Mouse (Mus musculus): ENCODE measurements around the gene Dscaml1. TPM values are rescaled to one million over a fixed set of nuclear protein-coding genes. Genes with fewer than 3 reads are reported as not detected.
A peak's percentile ranks its signal among the peaks of the same experiment; 100 is the strongest.

The Dscaml1 gene
- polyA plus RNA-seq, 1 experiment from 2014 or later, result 0.05 TPM

GRCm38 (mm10) chr9:45663386-45664315 is 237.2 kb downstream of the Dscaml1 start:
- no peaks in the 10 kb centered on the region for H3K9me3 ChIP-seq (replicated peaks)
- no peak overlapping the region for H3K9ac ChIP-seq
- H3K36me3 ChIP-seq, result no peaks in the 10 kb centered on the region
- WGBS, result 61% methylated on average over 16 of the region's 16 CpGs
- peaks cover 47% of the 10 kb centered on the region for H3K27me3 ChIP-seq (replicated peaks)
- H3K4me2 ChIP-seq, result no peak overlapping the region
- H3K27ac ChIP-seq (ENCODE audit: poor library complexity, severe bottlenecking), result no peak overlapping the region
- H3K4me3 ChIP-seq, result no peak overlapping the region
- H3K4me1 ChIP-seq (replicated peaks), result no peaks in the 10 kb centered on the region
- ATAC-seq (ENCODE audit: insufficient number of reproducible peaks, low FRiP score), result no peak

- Histone ChIP-seq H3K9ac (no peak overlapping the region), H3K27ac (ENCODE audit: poor library complexity, severe bottlenecking) (no peak overlapping the region), H3K4me2 (no peak overlapping the region), H3K36me3 (no peaks in the 10 kb centered on the region), H3K4me1 (replicated peaks) (no peaks in the 10 kb centered on the region), H3K9me3 (replicated peaks) (no peaks in the 10 kb centered on the region), H3K27me3 (replicated peaks) (peaks cover 48% of the 10 kb centered on the region), H3K4me3 (no peak overlapping the region)
- WGBS, result 77% methylated on average over 6 of the region's 6 CpGs
- ATAC-seq (ENCODE audit: insufficient number of reproducible peaks, low FRiP score), result no peak
Observed at GRCm38 (mm10) chr9:45664326-45664725, 237.9 kb downstream of the Dscaml1 start.

GRCm38 (mm10) chr9:45664871-45665394 is 238.5 kb downstream of the Dscaml1 start:
- Histone ChIP-seq H3K4me1 (replicated peaks) (no peaks in the 10 kb centered on the region), H3K4me3 (no peak overlapping the region), H3K4me2 (no peak overlapping the region), H3K9ac (no peak overlapping the region), H3K9me3 (replicated peaks) (no peaks in the 10 kb centered on the region), H3K27ac (ENCODE audit: poor library complexity, severe bottlenecking) (no peak overlapping the region), H3K36me3 (no peaks in the 10 kb centered on the region), H3K27me3 (replicated peaks) (peaks cover 48% of the 10 kb centered on the region)
- no peak for ATAC-seq (ENCODE audit: insufficient number of reproducible peaks, low FRiP score)
- 66% methylated on average over 15 of the region's 15 CpGs for WGBS

- H3K27ac ChIP-seq (ENCODE audit: poor library complexity, severe bottlenecking), result no peak overlapping the region
- H3K9me3 ChIP-seq (replicated peaks), result no peaks in the 10 kb centered on the region
- no peak overlapping the region for H3K4me3 ChIP-seq
- no peak overlapping the region for H3K4me2 ChIP-seq
- H3K36me3 ChIP-seq, result no peaks in the 10 kb centered on the region
- H3K9ac ChIP-seq, result no peak overlapping the region
- ATAC-seq (ENCODE audit: insufficient number of reproducible peaks, low FRiP score), result no peak
- 81% methylated on average over 9 of the region's 9 CpGs for WGBS
- peaks cover 10% of the 10 kb centered on the region for H3K4me1 ChIP-seq (replicated peaks)
- peaks cover 38% of the 10 kb centered on the region for H3K27me3 ChIP-seq (replicated peaks)
Observed at GRCm38 (mm10) chr9:45675931-45676330, 249.5 kb downstream of the Dscaml1 start.

- Histone ChIP-seq H3K4me3 (no peak overlapping the region), H3K9me3 (replicated peaks) (no peaks in the 10 kb centered on the region), H3K36me3 (no peaks in the 10 kb centered on the region), H3K4me1 (replicated peaks) (peaks cover 10% of the 10 kb centered on the region), H3K27me3 (replicated peaks) (peaks cover 40% of the 10 kb centered on the region), H3K9ac (no peak overlapping the region), H3K4me2 (no peak overlapping the region), H3K27ac (ENCODE audit: poor library complexity, severe bottlenecking) (no peak overlapping the region)
- WGBS, result 68% methylated on average over 8 of the region's 8 CpGs
- no peak for ATAC-seq (ENCODE audit: insufficient number of reproducible peaks, low FRiP score)
Observed at GRCm38 (mm10) chr9:45676578-45676977, 250.2 kb downstream of the Dscaml1 start.

GRCm38 (mm10) chr9:45677236-45677781 is 250.9 kb downstream of the Dscaml1 start:
- no peak overlapping the region for H3K27ac ChIP-seq (ENCODE audit: poor library complexity, severe bottlenecking)
- no peak overlapping the region for H3K9ac ChIP-seq
- no peaks in the 10 kb centered on the region for H3K9me3 ChIP-seq (replicated peaks)
- H3K4me1 ChIP-seq (replicated peaks), result peaks cover 10% of the 10 kb centered on the region
- H3K36me3 ChIP-seq, result no peaks in the 10 kb centered on the region
- 0 out of 2 replicates have a peak overlapping the region, but pooled peaks have one; percentile 8 for H3K4me2 ChIP-seq
- peaks cover 44% of the 10 kb centered on the region for H3K27me3 ChIP-seq (replicated peaks)
- no peak overlapping the region for H3K4me3 ChIP-seq
- 25% methylated on average over 12 of the region's 12 CpGs for WGBS
- ATAC-seq (ENCODE audit: insufficient number of reproducible peaks, low FRiP score), result peak; percentile 46; the same call in 1 of the 2 replicates

GRCm38 (mm10) chr9:45677952-45678663 is 251.7 kb downstream of the Dscaml1 start:
- Histone ChIP-seq H3K27ac (ENCODE audit: poor library complexity, severe bottlenecking) (no peak overlapping the region), H3K27me3 (replicated peaks) (peaks cover 39% of the 10 kb centered on the region), H3K9ac (no peak overlapping the region), H3K36me3 (no peaks in the 10 kb centered on the region), H3K4me1 (replicated peaks) (peaks cover 10% of the 10 kb centered on the region), H3K4me2 (no peak overlapping the region), H3K4me3 (no peak overlapping the region), H3K9me3 (replicated peaks) (no peaks in the 10 kb centered on the region)
- whole genome bisulfite sequencing, result 65% methylated on average over 8 of the region's 8 CpGs
- ATAC-seq (ENCODE audit: insufficient number of reproducible peaks, low FRiP score), result no peak

- Histone ChIP-seq H3K9me3 (replicated peaks) (no peaks in the 10 kb centered on the region), H3K9ac (no peak overlapping the region), H3K4me1 (replicated peaks) (peaks cover 10% of the 10 kb centered on the region), H3K27ac (ENCODE audit: poor library complexity, severe bottlenecking) (no peak overlapping the region), H3K27me3 (replicated peaks) (peaks cover 38% of the 10 kb centered on the region), H3K36me3 (no peaks in the 10 kb centered on the region), H3K4me2 (no peak overlapping the region), H3K4me3 (no peak overlapping the region)
- WGBS, result 66% methylated on average over 4 of the region's 4 CpGs
- no peak for ATAC-seq (ENCODE audit: insufficient number of reproducible peaks, low FRiP score)
Observed at GRCm38 (mm10) chr9:45678664-45679026, 252.2 kb downstream of the Dscaml1 start.

- H3K9ac ChIP-seq, result no peak overlapping the region
- H3K27ac ChIP-seq (ENCODE audit: poor library complexity, severe bottlenecking), result no peak overlapping the region
- no peak overlapping the region for H3K4me2 ChIP-seq
- H3K9me3 ChIP-seq (replicated peaks), result no peaks in the 10 kb centered on the region
- no peaks in the 10 kb centered on the region for H3K36me3 ChIP-seq
- peaks cover 1% of the 10 kb centered on the region; the same call in 1 of the 2 replicates for H3K4me1 ChIP-seq (replicated peaks)
- no peak overlapping the region for H3K4me3 ChIP-seq
- H3K27me3 ChIP-seq (replicated peaks), result peaks cover 41% of the 10 kb centered on the region; the same call in 1 of the 2 replicates
- ATAC-seq (ENCODE audit: insufficient number of reproducible peaks, low FRiP score), result no peak
- 40% methylated on average over 11 of the region's 11 CpGs for WGBS
Observed at GRCm38 (mm10) chr9:45682461-45682998, 256.1 kb downstream of the Dscaml1 start.

- Histone ChIP-seq H3K4me2 (no peak overlapping the region), H3K27ac (ENCODE audit: poor library complexity, severe bottlenecking) (no peak overlapping the region), H3K36me3 (no peaks in the 10 kb centered on the region), H3K4me3 (no peak overlapping the region), H3K9me3 (replicated peaks) (no peaks in the 10 kb centered on the region), H3K27me3 (replicated peaks) (peaks cover 59% of the 10 kb centered on the region), H3K4me1 (replicated peaks) (peaks cover 12% of the 10 kb centered on the region), H3K9ac (no peak overlapping the region)
- 42% methylated on average over 10 of the region's 10 CpGs for WGBS
- ATAC-seq (ENCODE audit: insufficient number of reproducible peaks, low FRiP score), result no peak
Observed at GRCm38 (mm10) chr9:45693424-45694237, 267.2 kb downstream of the Dscaml1 start.
